Mouse (Mus musculus) intestine, embryonic 14.5 days (tissue): ENCODE measurements around the gene Eef1akmt4. TPM values are rescaled to one million over a fixed set of nuclear protein-coding genes. Genes with fewer than 3 reads are reported as not detected.

ENCODE experiments used
- ATAC-seq: fragments of 200-750 bp; cut with Nextera tagmentation; replicated peaks from 2 replicates; pipeline ENCODE4 v1.8.0; 2017; ENCODE audit warnings: low read depth, moderate number of reproducible peaks, moderate TSS enrichment, moderate library complexity; ENCODE audit not compliant: low FRiP score, low TSS enrichment
- DNase-seq: peaks from one replicate; pipeline ENCODE4 v3.0.0-alpha.2; 2018; ENCODE audit warnings: low spot score
- H3K27ac ChIP-seq: fragments of 300-500 bp; sonication (generic); 2 replicates; pipeline ENCODE4 v1.5.1; 2014; ENCODE audit warnings: low read depth, mild to moderate bottlenecking, control low read depth
- H3K27me3 ChIP-seq: fragments of 300-500 bp; sonication (generic); replicated peaks from 2 replicates; pipeline ENCODE4 v1.6.1; 2014; ENCODE audit warnings: low read length, control low read depth; ENCODE audit not compliant: control insufficient read depth, insufficient read depth
- H3K36me3 ChIP-seq: fragments of 300-500 bp; sonication (generic); 2 replicates; pipeline ENCODE4 v1.6.1; 2014; ENCODE audit warnings: low read length, control low read depth; ENCODE audit not compliant: control insufficient read depth, insufficient read depth
- H3K4me1 ChIP-seq: fragments of 300-500 bp; sonication (generic); replicated peaks from 2 replicates; pipeline ENCODE4 v1.6.1; 2014; ENCODE audit warnings: low read length, control low read depth, mixed read lengths; ENCODE audit not compliant: control insufficient read depth, insufficient read depth
- H3K4me2 ChIP-seq: fragments of 300-500 bp; sonication (generic); 2 replicates; pipeline ENCODE4 v1.6.1; 2014; ENCODE audit warnings: low read length
- H3K4me3 ChIP-seq: fragments of 300-500 bp; sonication (generic); 2 replicates; pipeline ENCODE4 v1.5.1; 2014; ENCODE audit warnings: low read depth, low read length, control low read depth, mixed read lengths
- H3K9ac ChIP-seq: fragments of 300-500 bp; sonication (generic); 2 replicates; pipeline ENCODE4 v1.6.1; 2014; ENCODE audit warnings: mild to moderate bottlenecking, low read length
- H3K9me3 ChIP-seq: fragments of 300-500 bp; sonication (generic); 2 replicates; pipeline ENCODE4 v1.6.1; 2016; ENCODE audit warnings: low read length, control low read depth; ENCODE audit not compliant: control insufficient read depth
- WGBS: fragments of 180-500 bp; shearing (Covaris S2); extraction: QIAGEN DNeasy Blood & Tissue Kit; methylation state at CpG from one replicate; pipeline ENCODE4 v1.1.7; 2014; 5-methylcytosine and 5-hydroxymethylcytosine counted together
- polyA plus RNA-seq: library from polyadenylated mRNA; unstranded; fragments of >200 nt; fragmentation: Nextera tagmentation; extraction: Ambion mirVana; gene quantifications from 2 replicates; pipeline ENCODE4 v1.2.1, GENCODE M21; 2014

Eef1akmt4 gene
- polyA plus RNA-seq, 1 experiment from 2014 or later = 43.7 TPM

DNA sequence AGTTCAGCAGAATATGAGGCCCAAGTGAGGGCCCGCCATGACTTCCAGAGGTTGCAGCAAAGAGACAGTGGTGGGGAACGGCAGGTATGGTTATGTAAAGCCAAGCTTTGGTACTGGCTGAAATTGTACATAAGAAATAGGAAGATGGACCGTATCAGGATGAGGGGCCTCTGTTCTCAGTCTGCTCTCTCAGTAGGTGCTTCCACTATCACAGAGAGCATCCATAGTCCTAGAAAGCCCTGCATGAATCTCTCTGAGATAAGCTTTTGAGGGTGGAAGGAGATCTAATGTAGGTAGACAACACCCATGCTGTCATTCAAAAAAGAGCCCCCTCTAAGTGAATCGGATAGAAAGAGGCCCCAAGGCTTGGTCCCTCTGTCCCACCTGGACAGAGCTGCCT lies 15.7 kb upstream of the Eef1akmt4 start:
- Histone ChIP-seq H3K4me2 (no peak overlapping the region), H3K36me3 (no peaks in the 10 kb centered on the region), H3K4me3 (no peak overlapping the region), H3K27ac (no peak overlapping the region), H3K9ac (no peak overlapping the region), H3K9me3 (no peaks in the 10 kb centered on the region), H3K4me1 (peaks cover 6% of the 10 kb centered on the region; the same call in 1 of the 2 replicates), H3K27me3 (peaks cover 32% of the 10 kb centered on the region)
- DNase-seq = no peak
- 86% methylated on average over 4 of the region's 4 CpGs for WGBS
- no peak for ATAC-seq

DNA sequence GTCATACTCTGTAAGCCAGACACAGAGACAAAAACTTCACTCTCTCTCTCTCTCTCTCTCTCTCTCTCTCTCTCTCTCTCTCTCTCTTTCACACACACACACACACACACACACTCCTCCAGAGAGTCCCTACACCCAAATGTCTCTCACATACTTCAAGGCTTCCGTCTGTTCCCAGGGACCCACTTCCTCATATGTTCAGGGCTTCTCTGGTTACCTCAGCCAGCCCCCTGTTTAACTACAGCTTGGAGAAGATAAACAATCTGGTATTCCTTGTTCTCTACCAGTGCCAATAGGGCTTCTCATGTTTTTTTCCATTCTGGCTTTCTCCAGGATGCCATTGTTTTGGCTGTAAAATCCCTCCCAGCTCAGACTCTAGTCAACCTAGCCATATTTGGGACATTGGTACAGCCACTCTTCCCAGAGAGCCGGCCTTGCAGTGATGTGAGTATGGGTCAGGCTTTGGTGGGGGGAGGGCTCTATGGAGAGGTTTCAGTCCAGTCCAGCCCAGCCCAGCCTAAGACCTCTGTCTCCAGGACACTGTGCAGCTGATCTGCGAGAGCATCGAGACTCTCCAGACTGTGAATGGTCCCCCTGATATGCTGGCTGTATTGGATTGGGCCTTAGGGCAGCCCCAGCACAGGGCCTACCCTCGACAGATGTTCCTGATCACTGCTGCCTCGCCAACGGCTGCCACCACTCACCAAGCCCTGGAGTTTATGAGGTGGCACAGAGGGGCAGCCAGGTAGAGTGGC lies 14.5 kb upstream of the Eef1akmt4 start:
- Histone ChIP-seq H3K27me3 (peaks cover 20% of the 10 kb centered on the region), H3K4me3 (no peak overlapping the region), H3K4me2 (no peak overlapping the region), H3K27ac (no peak overlapping the region), H3K4me1 (no peaks in the 10 kb centered on the region), H3K9ac (no peak overlapping the region), H3K9me3 (no peaks in the 10 kb centered on the region), H3K36me3 (no peaks in the 10 kb centered on the region)
- 51% methylated on average over 7 of the region's 7 CpGs for WGBS
- no peak for ATAC-seq
- no peak for DNase-seq

DNA sequence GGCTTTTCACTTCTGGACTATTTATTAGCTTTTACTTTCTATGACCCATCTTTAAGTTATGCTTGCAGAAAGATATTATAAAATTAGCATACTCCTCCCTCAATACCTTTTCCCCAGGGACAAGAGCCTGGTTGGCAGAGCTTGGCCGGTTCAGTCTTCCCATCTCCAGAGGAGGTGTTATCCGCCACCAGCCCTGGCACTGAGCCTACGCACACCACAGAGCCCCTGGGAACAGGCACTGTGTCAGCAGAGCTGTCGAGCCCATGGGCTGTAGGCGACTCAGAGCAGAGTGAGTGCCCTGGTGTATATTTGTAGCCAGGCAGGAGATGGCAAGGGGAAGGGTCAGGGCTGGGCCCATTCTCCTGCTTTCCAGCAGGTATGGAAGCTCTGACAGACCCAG lies 10.9 kb upstream of the Eef1akmt4 start:
- H3K4me1 ChIP-seq = no peaks in the 10 kb centered on the region
- H3K4me3 ChIP-seq = no peak overlapping the region
- no peak overlapping the region for H3K9ac ChIP-seq
- ATAC-seq (no peak), DNase-seq (no peak)
- 75% methylated on average over 5 of the region's 5 CpGs for WGBS
- no peak overlapping the region for H3K4me2 ChIP-seq
- H3K27ac ChIP-seq = no peak overlapping the region
- H3K27me3 ChIP-seq = no peaks in the 10 kb centered on the region
- H3K9me3 ChIP-seq = no peaks in the 10 kb centered on the region
- peaks cover 15% of the 10 kb centered on the region for H3K36me3 ChIP-seq

DNA sequence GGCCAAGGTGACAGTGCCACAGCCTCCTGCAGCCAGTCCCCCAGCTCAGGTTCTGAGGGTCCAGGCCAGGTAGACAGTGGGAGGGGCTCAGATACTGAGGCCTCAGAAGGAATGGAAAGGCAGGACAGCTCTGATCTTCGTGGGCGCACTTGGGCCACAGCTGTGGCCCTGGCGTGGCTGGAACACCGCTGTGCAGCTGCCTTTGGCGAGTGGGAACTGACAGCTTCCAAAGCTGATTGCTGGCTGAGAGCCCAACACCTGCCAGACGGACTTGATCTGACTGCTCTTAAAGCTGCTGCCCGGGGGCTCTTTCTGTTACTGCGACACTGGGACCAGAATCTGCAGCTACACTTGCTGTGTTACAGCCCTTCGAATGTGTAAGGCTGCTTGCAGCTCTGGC lies 6.7 kb upstream of the Eef1akmt4 start:
- Histone ChIP-seq H3K9me3 (no peaks in the 10 kb centered on the region), H3K4me2 (no peak overlapping the region), H3K27ac (no peak overlapping the region), H3K9ac (no peak overlapping the region), H3K4me3 (no peak overlapping the region), H3K27me3 (no peaks in the 10 kb centered on the region), H3K4me1 (peaks cover 2% of the 10 kb centered on the region), H3K36me3 (peaks cover 38% of the 10 kb centered on the region)
- ATAC-seq = no peak
- WGBS = 80% methylated on average over 9 of the region's 9 CpGs
- no peak for DNase-seq

DNA sequence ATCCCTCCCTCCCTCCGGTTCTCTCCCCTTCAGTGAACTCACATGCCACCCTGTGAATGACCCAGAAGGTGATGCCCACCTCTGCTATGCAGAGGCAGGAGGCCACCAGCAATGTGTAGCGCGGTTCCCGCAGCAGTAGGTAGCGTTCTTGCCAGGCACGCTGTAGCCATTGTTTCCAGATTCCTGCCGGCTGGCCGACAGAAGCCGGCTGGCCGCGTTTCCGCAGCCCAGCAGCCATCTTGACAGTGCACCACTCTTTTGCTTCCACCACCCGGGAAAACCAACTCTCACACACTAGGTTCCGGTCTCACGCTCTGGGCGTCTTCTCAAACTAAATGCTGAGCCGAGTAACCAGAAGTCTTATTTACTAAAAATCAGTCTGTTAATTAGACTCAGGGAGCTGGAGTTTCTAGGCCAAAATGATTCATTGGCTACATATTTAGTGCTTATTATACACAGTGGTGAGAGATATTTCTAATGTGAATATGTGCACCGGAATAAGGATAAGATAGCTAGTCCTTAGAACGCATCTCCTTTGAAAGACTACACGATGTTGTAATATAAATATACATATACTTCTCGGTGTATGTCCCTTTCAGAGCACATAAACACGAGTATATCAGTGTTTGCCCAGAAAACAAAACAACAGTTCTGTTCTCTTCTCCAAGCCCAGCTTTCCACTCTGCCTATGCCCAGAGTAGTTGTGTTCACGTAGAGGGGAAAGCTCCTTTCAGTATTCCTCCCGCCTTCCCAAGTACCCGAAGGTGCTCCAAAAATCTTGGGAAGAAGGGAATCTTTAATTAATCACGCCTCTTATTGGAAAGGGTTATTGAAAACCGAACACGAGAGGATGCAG lies 664 bp upstream of the Eef1akmt4 start:
- H3K4me3 ChIP-seq = peak overlapping the region; percentile 78
- peak overlapping the region; percentile 100 for H3K4me2 ChIP-seq
- no peaks in the 10 kb centered on the region for H3K27me3 ChIP-seq
- peak overlapping the region; percentile 74 for H3K9ac ChIP-seq
- WGBS = under 1% methylated on average over 28 of the region's 28 CpGs
- H3K27ac ChIP-seq = peak overlapping the region; percentile 87
- DNase-seq (peak; percentile 93), ATAC-seq (peak; percentile 76)
- H3K36me3 ChIP-seq = peaks cover 20% of the 10 kb centered on the region
- H3K9me3 ChIP-seq = no peaks in the 10 kb centered on the region
- H3K4me1 ChIP-seq = peaks cover 12% of the 10 kb centered on the region

DNA sequence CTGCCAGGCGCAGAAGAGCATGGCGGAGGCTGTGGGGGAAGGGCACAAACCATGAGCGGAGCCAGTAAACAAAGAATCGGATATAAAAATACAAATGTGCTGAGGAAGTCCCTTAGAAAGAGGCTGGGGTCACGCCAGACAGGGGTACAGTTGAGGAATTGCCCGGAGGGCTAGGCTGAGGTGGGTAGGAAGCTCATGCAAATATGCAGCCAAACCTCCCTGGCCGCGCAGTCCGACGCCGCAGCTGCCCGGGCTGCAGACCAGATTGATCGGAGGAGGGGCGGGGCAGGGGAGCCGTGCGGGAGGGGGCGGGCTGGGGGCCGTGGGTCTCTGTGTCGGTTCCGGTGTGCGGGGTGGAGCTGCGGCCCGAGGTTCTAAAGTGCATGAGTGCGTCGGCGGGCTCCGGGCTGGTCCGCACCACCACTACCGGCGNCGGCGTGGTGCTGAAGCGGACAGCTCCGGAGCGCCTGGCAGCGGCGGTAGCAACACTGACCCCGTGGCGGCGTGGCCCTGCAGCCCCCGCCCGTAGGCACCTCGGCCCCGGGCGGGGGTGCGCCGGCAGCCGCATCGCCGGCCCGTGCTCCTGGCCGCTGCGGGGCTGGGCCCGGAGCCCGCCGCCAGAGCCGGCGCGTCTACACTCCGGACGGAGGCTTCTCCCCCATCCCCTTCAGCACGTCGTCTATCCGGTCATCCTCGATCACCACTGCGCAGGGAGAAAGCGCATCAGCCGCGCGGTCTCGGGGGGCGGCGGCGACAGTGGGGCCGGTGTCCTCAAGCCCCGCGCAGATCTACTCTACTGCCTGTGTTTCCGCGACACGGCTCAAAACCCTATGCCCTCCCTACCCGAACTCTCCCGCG lies 8.4 kb downstream of the Eef1akmt4 start:
- H3K36me3 ChIP-seq = 0 out of 2 replicates have a peak, but pooled peaks cover 10% of the 10 kb centered on the region
- ATAC-seq (peak; percentile 17; the same call in 1 of the 2 replicates), DNase-seq (peak; percentile 72)
- 2% methylated on average over 73 of the region's 83 CpGs for WGBS
- peak overlapping the region; percentile 98 for H3K4me2 ChIP-seq
- H3K9me3 ChIP-seq = no peaks in the 10 kb centered on the region
- H3K27ac ChIP-seq = no peak overlapping the region
- H3K4me1 ChIP-seq = peaks cover 12% of the 10 kb centered on the region
- H3K27me3 ChIP-seq = peaks cover 35% of the 10 kb centered on the region
- peak overlapping the region; percentile 63 for H3K4me3 ChIP-seq
- no peak overlapping the region for H3K9ac ChIP-seq

DNA sequence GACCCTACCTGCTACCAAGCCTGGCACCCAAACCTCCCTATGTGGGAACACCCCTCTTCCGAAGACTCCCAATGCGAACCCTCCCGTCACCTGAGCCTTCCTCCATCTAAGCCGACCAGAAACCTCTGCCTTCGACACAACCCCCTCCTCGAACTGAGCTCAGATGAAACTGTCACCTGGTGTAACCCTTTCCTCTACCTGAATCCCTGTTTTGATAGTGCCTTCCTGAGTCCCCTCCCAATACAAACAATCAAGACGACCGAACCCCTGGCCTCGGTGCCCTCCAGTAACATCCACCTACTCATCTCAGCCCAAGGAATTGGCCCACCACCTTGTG lies 9.0 kb downstream of the Eef1akmt4 start:
- H3K36me3 ChIP-seq = 0 out of 2 replicates have a peak, but pooled peaks cover 10% of the 10 kb centered on the region
- peaks cover 35% of the 10 kb centered on the region for H3K27me3 ChIP-seq
- no peak overlapping the region for H3K9ac ChIP-seq
- H3K4me1 ChIP-seq = peaks cover 12% of the 10 kb centered on the region
- under 1% methylated on average over 9 of the region's 9 CpGs for WGBS
- no peak overlapping the region for H3K27ac ChIP-seq
- peak overlapping the region; percentile 98 for H3K4me2 ChIP-seq
- H3K9me3 ChIP-seq = no peaks in the 10 kb centered on the region
- ATAC-seq (no peak), DNase-seq (no peak)
- peak overlapping the region; percentile 63 for H3K4me3 ChIP-seq

DNA sequence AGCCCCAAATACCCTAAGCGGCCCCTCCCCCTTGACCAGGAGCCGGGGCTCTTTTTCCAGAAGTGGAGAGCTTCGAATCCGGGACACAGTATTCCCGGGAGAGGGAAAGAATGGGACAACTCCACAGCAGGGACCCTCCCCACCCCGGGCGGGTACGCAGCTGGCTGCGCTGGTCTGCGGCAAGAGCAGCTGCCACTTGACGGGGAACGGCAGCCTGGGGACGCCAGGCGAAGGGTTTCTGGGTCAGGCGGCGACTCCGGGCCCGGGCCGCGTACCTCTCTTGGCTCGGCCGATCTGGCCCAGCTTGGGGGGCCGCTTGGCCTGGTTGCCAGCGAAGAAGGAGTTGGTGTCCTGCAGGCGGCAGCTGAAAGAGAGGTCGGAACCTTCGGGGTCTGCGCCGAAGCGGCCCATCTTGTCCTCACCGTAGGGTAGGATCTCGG lies 9.4 kb downstream of the Eef1akmt4 start:
- ATAC-seq = no peak
- H3K27ac ChIP-seq = no peak overlapping the region
- peaks cover 35% of the 10 kb centered on the region for H3K27me3 ChIP-seq
- peak; percentile 76 for DNase-seq
- no peaks in the 10 kb centered on the region for H3K9me3 ChIP-seq
- H3K4me3 ChIP-seq = peak overlapping the region; percentile 63
- peak overlapping the region; percentile 57 for H3K9ac ChIP-seq
- H3K4me2 ChIP-seq = peak overlapping the region; percentile 98
- 0 out of 2 replicates have a peak, but pooled peaks cover 10% of the 10 kb centered on the region for H3K36me3 ChIP-seq
- H3K4me1 ChIP-seq = peaks cover 12% of the 10 kb centered on the region
- WGBS = under 1% methylated on average over 32 of the region's 32 CpGs
